Mouse (Mus musculus): ENCODE data around the gene Bod1.

DNA sequence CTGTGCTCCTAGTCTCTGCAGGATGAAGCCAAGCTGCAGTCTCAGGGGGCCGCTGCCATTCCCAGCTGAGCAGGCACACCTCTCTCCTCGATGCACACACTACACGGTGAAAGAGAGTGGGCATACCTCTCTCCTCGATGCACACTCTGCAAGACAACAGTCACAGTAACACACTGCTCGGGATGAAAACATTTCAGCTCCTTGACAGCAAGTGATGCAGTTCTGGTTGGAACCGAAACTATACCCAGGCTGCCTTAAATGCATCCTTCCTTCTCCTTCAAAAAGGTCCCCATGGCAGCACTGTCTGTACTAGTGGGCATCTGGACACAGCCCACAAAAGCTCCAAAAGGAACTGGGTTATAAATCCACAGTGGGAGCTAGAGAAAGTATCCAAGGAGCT is 28.6 kb downstream of the Bod1 start:
- TF ChIP-seq EP300 (IDR thresholded peaks at IDR 0.05; ENCODE audit: low read depth): no peak
- no peak for TF ChIP-seq CTCF (IDR thresholded peaks at IDR 0.05; ENCODE audit: low read depth)

Measured in liver, embryonic 14.5 days (tissue).